Mouse (Mus musculus) megakaryocyte progenitor cell, adult 5-6 weeks (primary cell): ENCODE measurements at regions not wholly inside any gene's neighbourhood (a gene's known extent, or its start where the extent isn't known, plus 50 kb on each side); places are given as distances from the start of the nearest gene placed in this dataset.

Source experiments
- ATAC-seq: replicated peaks from 2 replicates; pipeline ENCODE4 v1.8.0; 2016; ENCODE audit warnings: mild to moderate bottlenecking, moderate TSS enrichment, inconsistent platforms; ENCODE audit not compliant: poor library complexity

DNA sequence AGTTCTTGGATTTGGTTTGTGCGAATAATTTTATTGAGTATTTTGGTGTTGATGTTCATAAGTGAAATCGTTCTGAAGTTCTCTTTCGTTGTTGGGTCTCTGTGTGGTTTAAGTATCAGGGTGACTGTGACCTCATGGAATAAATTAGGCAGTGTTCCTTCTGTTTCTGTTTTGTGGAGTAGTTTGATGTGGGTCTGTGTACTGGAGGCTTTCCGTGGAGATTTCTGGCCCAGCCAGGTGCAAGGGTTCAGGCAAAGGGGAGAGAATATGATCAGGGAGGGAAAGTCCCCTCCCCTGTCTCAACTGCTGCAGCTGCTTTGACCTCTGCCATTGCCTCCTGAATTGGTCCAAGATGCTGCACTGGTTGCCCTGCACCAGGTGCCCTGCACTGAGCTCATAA is 775.7 kb downstream of the Otol1 start:
- no peak for ATAC-seq

DNA sequence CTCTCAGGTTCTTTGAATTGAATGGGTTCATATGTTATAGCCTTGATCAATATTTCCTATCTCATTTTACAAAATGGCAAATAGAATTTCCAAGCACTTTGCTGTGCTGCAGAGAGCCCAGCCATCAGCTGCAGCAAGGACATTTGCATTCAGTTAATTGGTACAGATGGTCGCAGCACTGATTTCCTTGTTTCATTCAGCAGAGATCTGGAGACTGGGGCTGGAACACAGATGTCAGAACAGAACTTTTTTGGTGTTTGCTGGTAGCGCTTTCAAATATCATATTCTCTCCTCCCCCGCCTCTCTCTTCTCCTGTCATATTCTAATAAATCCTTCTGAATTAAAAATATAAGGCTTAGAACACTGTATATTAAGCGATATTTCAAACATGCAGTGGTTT is 794.8 kb downstream of the Otol1 start:
- no peak for ATAC-seq

DNA sequence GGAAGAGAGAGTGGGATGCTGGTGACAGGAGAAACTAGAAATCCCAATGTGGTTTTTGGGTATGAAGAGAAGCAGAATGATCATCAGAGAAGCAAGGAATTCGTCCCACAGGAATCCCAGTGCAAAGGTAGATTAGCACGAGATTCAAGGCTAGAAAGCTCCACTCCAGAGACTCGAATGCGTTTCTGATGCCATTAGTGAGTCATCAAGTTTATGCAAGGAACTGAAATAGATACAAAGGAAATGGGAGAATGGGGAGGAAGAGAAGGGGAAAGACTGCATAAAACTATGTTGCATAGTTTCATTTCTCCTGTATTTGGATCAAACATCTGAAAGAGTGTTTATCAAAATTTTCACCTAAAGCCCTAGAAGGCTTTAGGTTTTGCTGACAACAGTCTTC is 796.0 kb downstream of the Otol1 start:
- ATAC-seq = no peak

DNA sequence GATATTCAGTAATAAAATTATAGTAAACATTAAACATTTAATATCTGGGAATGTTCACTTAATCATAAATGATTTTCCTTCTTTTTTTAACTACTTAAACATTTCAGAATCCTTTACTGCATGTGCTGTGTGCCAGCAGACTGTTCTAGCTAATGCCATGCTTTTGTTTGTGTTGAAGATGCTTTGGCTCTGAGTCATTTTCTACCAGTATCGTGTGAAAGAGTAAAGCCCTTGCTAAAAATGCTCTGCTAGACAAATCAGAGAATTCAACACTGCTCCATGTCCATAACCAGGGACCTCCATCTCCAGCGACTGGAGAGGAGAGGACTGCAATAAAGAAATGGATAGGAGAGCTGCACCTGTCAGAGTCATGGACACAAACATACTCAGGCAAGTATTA is 796.5 kb downstream of the Otol1 start:
- ATAC-seq = no peak

DNA sequence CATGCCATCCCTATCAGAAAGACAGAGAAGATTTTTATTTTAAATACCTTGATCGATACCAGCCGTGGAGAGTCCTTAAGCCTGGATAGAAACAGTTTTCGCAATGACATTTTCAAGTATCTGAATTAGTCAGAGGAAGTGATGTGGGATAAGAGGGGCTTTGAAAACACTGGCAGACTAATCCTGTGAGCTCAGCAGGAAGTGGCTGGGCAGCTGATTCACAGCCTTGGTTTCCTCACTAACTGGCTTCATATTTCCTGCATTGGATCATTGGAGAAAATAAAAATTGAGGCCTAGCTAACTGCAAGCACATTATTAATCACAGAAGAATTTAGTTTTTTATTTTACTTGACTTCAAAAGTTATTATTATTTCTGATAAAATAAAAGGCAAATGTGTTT is 799.8 kb downstream of the Otol1 start:
- ATAC-seq = peak; percentile 97
